In genomic region chr1:106433580-106433979, GRCm38 (mm10) we compare ENCODE assay signal across 25 mouse cellular contexts.
DNase-seq lines count a peak whose midpoint lies in the region; ATAC-seq lines count a peak whose summit lies in the region.
"Had no signal": no experiment of that assay in that cellular context is flagged by ENCODE, and none has a peak within 500 bp of the region (broad histone marks: within the 10 kb centered on the region; RNA-seq: fewer than 3 reads in every experiment).

No protein-coding gene starts in this region.

- WGBS in kidney, embryonic 16.5 days: 67% methylated on average over 2 of the region's 2 CpGs
- WGBS in forebrain, embryonic 10.5 days: 71% methylated on average over 2 of the region's 2 CpGs

- no peaks in the 10 kb centered on the region for H3K27me3 ChIP-seq in kidney, embryonic 16.5 days (ENCODE audit: insufficient read depth, low read length)
- no peaks in the 10 kb centered on the region for H3K27me3 ChIP-seq in forebrain, embryonic 10.5 days (ENCODE audit: poor library complexity, severe bottlenecking)
- H3K27me3 ChIP-seq: CH12.LX; embryonic facial prominence, embryonic 12.5 days; forebrain, embryonic 12.5 days; Patski had no signal

- no peak overlapping the region for H3K27ac ChIP-seq in kidney, embryonic 16.5 days (ENCODE audit: low read length)
- no peak overlapping the region for H3K27ac ChIP-seq in forebrain, embryonic 10.5 days
- H3K27ac ChIP-seq: embryonic facial prominence, embryonic 10.5 days; embryonic facial prominence, embryonic 12.5 days; forebrain, embryonic 12.5 days had no signal

- peak; percentile 72 for ATAC-seq in granulocyte monocyte progenitor cell, adult 5-6 weeks (replicated peaks; ENCODE audit: poor library complexity, severe bottlenecking)
- peak; percentile 76 for ATAC-seq in megakaryocyte progenitor cell, adult 5-6 weeks (replicated peaks; ENCODE audit: poor library complexity)
- ATAC-seq in kidney, embryonic 16.5 days (ENCODE audit: low FRiP score, low TSS enrichment): no peak
- ATAC-seq: activated CD4-positive, CD25-positive, alpha-beta regulatory T cell, adult 4 months; CD4-positive, CD25-positive, alpha-beta regulatory T cell, adult 4 months; forebrain, embryonic 14.5 days; forebrain, embryonic 16.5 days; Patski had no signal

- no peaks in the 10 kb centered on the region for H3K4me1 ChIP-seq in kidney, embryonic 16.5 days (ENCODE audit: insufficient read depth, low read length)
- peaks cover 4% of the 10 kb centered on the region; the same call in 1 of the 2 replicates for H3K4me1 ChIP-seq in forebrain, embryonic 10.5 days
- H3K4me1 ChIP-seq: embryonic facial prominence, embryonic 10.5 days; embryonic facial prominence, embryonic 12.5 days; forebrain, embryonic 12.5 days had no signal

- H3K9ac ChIP-seq in kidney, embryonic 16.5 days (replicated peaks; ENCODE audit: low read length): no peak overlapping the region
- H3K9ac ChIP-seq: embryonic facial prominence, embryonic 12.5 days; forebrain, embryonic 12.5 days had no signal

- H3K4me2 ChIP-seq in kidney, embryonic 16.5 days (replicated peaks; ENCODE audit: low read depth, low read length): no peak overlapping the region
- H3K4me2 ChIP-seq: embryonic facial prominence, embryonic 12.5 days; forebrain, embryonic 12.5 days had no signal

- no peaks in the 10 kb centered on the region for H3K9me3 ChIP-seq in kidney, embryonic 16.5 days (ENCODE audit: low read length)
- H3K9me3 ChIP-seq in forebrain, embryonic 10.5 days: no peaks in the 10 kb centered on the region
- H3K9me3 ChIP-seq: embryonic facial prominence, embryonic 10.5 days; embryonic facial prominence, embryonic 12.5 days; forebrain, embryonic 12.5 days; G1E had no signal

- no peak overlapping the region for H3K4me3 ChIP-seq in kidney, embryonic 16.5 days (ENCODE audit: low read length)
- H3K4me3 ChIP-seq in forebrain, embryonic 10.5 days: no peak overlapping the region
- H3K4me3 ChIP-seq: embryonic facial prominence, embryonic 10.5 days; embryonic facial prominence, embryonic 12.5 days; forebrain, embryonic 12.5 days had no signal

- DNase-seq in retina, postnatal 1 day: peak; percentile 22
- DNase-seq in lung, postnatal 36 days: no peak
- no peak for DNase-seq in forebrain, embryonic 10.5 days (ENCODE audit: extremely low spot score, low spot score)
- DNase-seq: adrenal gland, adult 8-10 months; adrenal gland, postnatal 14 days; adrenal gland, postnatal 36 days; B cell, adult 2 months; cerebellum, adult 11-12 months; cerebellum, adult 2 months; cerebellum, adult 9-10 months; cerebellum, postnatal 10 days; cerebellum, postnatal 25 days had no signal

- H3K36me3 ChIP-seq in kidney, embryonic 16.5 days (ENCODE audit: insufficient read depth, low read length): no peaks in the 10 kb centered on the region
- no peaks in the 10 kb centered on the region for H3K36me3 ChIP-seq in forebrain, embryonic 10.5 days (replicated peaks)
- H3K36me3 ChIP-seq: embryonic facial prominence, embryonic 10.5 days; embryonic facial prominence, embryonic 12.5 days; forebrain, embryonic 12.5 days; G1E had no signal
